Mouse (Mus musculus) limb, embryonic 13.5 days (tissue): Measurements from ENCODE around the gene Hs3st6. TPM values are rescaled to one million over a fixed set of nuclear protein-coding genes. Genes with fewer than 3 reads are reported as not detected.

Experiments
- ATAC-seq: fragments of 200-750 bp; cut with Nextera tagmentation; 2 replicates; pipeline ENCODE4 v1.8.0; 2017; ENCODE audit warnings: low read depth, moderate number of reproducible peaks, moderate TSS enrichment; ENCODE audit not compliant: low FRiP score
- H3K27ac ChIP-seq: fragments of 300-500 bp; sonication (generic); 2 replicates; pipeline ENCODE4 v1.5.1; 2015; ENCODE audit warnings: inconsistent platforms, mild to moderate bottlenecking, moderate library complexity
- H3K27me3 ChIP-seq: fragments of 300-500 bp; sonication (generic); 2 replicates; pipeline ENCODE4 v1.6.1; 2015; ENCODE audit warnings: mild to moderate bottlenecking, inconsistent platforms
- H3K36me3 ChIP-seq: fragments of 300-500 bp; sonication (generic); 2 replicates; pipeline ENCODE4 v1.6.1; 2015; ENCODE audit warnings: inconsistent platforms, mild to moderate bottlenecking, moderate library complexity
- H3K4me1 ChIP-seq: fragments of 300-500 bp; sonication (generic); 2 replicates; pipeline ENCODE4 v1.6.1; 2015; ENCODE audit warnings: inconsistent platforms
- H3K4me2 ChIP-seq: fragments of 300-500 bp; sonication (generic); replicated peaks from 2 replicates; pipeline ENCODE4 v1.6.1; 2015; ENCODE audit warnings: inconsistent platforms, mild to moderate bottlenecking, moderate library complexity
- H3K4me3 ChIP-seq: fragments of 300-500 bp; sonication (generic); 2 replicates; pipeline ENCODE4 v1.5.1; 2015; ENCODE audit warnings: moderate library complexity, mild to moderate bottlenecking, inconsistent platforms
- H3K9ac ChIP-seq: fragments of 300-500 bp; sonication (generic); 2 replicates; pipeline ENCODE4 v1.6.1; 2015; ENCODE audit warnings: mild to moderate bottlenecking, inconsistent platforms
- H3K9me3 ChIP-seq: fragments of 300-500 bp; sonication (generic); 2 replicates; pipeline ENCODE4 v1.6.1; 2016; ENCODE audit warnings: inconsistent platforms
- WGBS: fragments of 180-500 bp; shearing (Covaris S2); methylation state at CpG from one replicate; pipeline ENCODE4 v1.1.7; 2015; 5-methylcytosine and 5-hydroxymethylcytosine counted together
- polyA plus RNA-seq: library from polyadenylated mRNA; unstranded; fragments of >200 nt; fragmentation: Nextera tagmentation; extraction: Ambion mirVana; gene quantifications from 2 replicates; pipeline ENCODE4 v1.2.1, GENCODE M21; 2015

Gene Hs3st6
- polyA plus RNA-seq, 1 experiment from 2014 or later: 3.7 TPM

DNA sequence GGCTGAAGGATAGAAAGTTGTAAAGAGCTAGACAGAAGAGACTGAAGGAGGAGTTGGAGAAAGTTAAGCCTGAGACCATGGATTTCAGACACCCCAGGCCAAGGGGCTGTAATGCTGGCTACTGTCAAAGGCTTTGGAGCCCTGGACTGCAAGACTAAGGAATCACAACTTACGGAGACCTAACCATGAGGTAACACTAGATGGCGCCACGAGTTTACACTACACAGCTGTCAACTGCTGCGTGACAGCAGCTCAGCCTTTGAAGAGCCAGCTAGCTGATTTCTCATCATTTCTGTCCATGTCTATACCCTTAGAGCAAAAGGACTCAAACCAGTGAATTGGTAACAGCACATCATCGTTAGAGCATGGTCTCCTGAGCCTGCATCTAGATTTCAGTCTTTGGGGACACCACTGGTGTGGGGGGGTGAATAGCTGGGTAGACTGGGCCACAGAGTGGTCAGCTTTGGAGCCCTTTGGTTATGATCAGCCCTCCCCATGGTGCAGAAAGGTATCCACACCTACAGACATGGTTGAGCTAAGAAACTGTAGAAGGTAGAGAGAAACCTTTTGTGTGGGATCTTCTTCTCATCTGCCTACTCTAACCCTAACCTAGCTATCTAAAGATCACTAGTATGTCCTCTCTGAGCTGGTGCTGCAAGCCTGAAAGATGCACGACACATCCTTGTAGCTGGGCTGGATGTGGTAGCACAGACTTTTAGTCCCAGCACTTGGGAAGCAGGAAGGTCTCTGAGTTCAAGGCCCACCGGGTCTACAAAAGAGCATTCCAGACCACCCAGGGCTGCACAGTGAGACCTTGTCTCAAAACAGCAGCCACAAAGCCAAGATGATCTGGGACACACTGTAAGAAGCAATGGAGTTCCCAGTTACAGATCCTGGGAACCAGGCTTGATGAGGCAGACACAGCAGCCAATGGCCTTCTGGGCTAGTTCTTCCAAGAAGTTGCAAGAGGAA, 7.0 kb upstream of the Hs3st6 start:
- ATAC-seq: peak; percentile 55; the same call in 1 of the 2 replicates
- H3K36me3 ChIP-seq: peaks cover 15% of the 10 kb centered on the region; the same call in 1 of the 2 replicates
- peaks cover 12% of the 10 kb centered on the region for H3K4me1 ChIP-seq

GRCm38 (mm10) chr17:24746986-24747385, 5.8 kb upstream of the Hs3st6 start:
- H3K27ac ChIP-seq: no peak overlapping the region

More for the DNA sequence above, 7.0 kb upstream of the Hs3st6 start:
- H3K4me2 ChIP-seq: no peak overlapping the region
- peaks cover 11% of the 10 kb centered on the region for H3K27me3 ChIP-seq
- H3K4me3 ChIP-seq: no peak overlapping the region
- no peak overlapping the region for H3K9ac ChIP-seq
- no peak overlapping the region for H3K27ac ChIP-seq
- 21% methylated on average over 7 of the region's 7 CpGs for WGBS
- no peaks in the 10 kb centered on the region for H3K9me3 ChIP-seq

DNA sequence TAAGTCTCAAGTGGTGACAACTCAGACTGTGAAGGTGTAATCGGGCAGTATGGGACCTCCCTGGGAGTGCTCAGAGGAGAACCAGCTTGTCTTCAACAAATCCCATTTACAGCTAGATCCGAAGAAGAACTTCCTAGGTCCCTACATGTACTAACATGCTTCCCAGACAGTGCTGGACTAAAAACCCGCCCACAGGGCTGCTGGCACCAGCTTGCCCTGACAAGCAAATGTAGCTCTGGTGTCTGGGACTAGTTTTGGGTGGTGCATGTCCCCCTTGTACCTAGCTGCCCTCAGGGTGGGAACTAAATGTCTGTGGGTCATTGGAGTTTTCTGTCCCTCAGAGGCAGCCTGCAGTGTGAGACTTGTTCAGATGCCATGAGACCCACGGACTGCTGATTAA, 1.3 kb upstream of the Hs3st6 start:
- no peaks in the 10 kb centered on the region for H3K9me3 ChIP-seq
- H3K4me3 ChIP-seq: no peak overlapping the region
- 21% methylated on average over 4 of the region's 4 CpGs for WGBS
- H3K4me1 ChIP-seq: peaks cover 32% of the 10 kb centered on the region
- peaks cover 62% of the 10 kb centered on the region for H3K27me3 ChIP-seq
- no peaks in the 10 kb centered on the region for H3K36me3 ChIP-seq
- H3K27ac ChIP-seq: no peak overlapping the region
- ATAC-seq: no peak
- H3K9ac ChIP-seq: no peak overlapping the region
- H3K4me2 ChIP-seq: no peak overlapping the region

More at GRCm38 (mm10) chr17:24746986-24747385, 5.8 kb upstream of the Hs3st6 start:
- Histone ChIP-seq H3K4me2 (no peak overlapping the region), H3K9ac (peak overlapping the region; percentile 13; the same call in 1 of the 2 replicates), H3K27me3 (peaks cover 22% of the 10 kb centered on the region), H3K9me3 (no peaks in the 10 kb centered on the region), H3K4me3 (no peak overlapping the region), H3K4me1 (peaks cover 12% of the 10 kb centered on the region), H3K36me3 (peaks cover 10% of the 10 kb centered on the region; the same call in 1 of the 2 replicates)
- 0 out of 2 replicates have a peak, but pooled peaks have one; percentile 20 for ATAC-seq
- 35% methylated on average over 4 of the region's 4 CpGs for WGBS

- H3K4me1 ChIP-seq: peaks cover 35% of the 10 kb centered on the region
These were observed 4.6 kb downstream of the Hs3st6 start for GRCm38 (mm10) chr17:24757394-24757793.

GRCm38 (mm10) chr17:24761121-24761520, 8.3 kb downstream of the Hs3st6 start:
- no peak overlapping the region for H3K4me3 ChIP-seq
- no peaks in the 10 kb centered on the region for H3K9me3 ChIP-seq
- no peak overlapping the region; the same call in 1 of the 2 replicates for H3K27ac ChIP-seq
- 13% methylated on average over 5 of the region's 5 CpGs for WGBS
- H3K4me1 ChIP-seq: peaks cover 21% of the 10 kb centered on the region
- no peaks in the 10 kb centered on the region for H3K36me3 ChIP-seq
- no peaks in the 10 kb centered on the region for H3K27me3 ChIP-seq
- no peak overlapping the region for H3K9ac ChIP-seq
- ATAC-seq: peak; percentile 28; the same call in 1 of the 2 replicates
- H3K4me2 ChIP-seq: no peak overlapping the region

More at GRCm38 (mm10) chr17:24757394-24757793, 4.6 kb downstream of the Hs3st6 start:
- H3K27me3 ChIP-seq: peaks cover 36% of the 10 kb centered on the region
- no peak overlapping the region for H3K4me3 ChIP-seq
- no peaks in the 10 kb centered on the region for H3K9me3 ChIP-seq
- WGBS: 79% methylated on average over 1 of the region's 1 CpGs
- no peak overlapping the region for H3K4me2 ChIP-seq
- H3K9ac ChIP-seq: no peak overlapping the region
- H3K36me3 ChIP-seq: no peaks in the 10 kb centered on the region
- ATAC-seq: no peak
- no peak overlapping the region for H3K27ac ChIP-seq

GRCm38 (mm10) chr17:24765016-24765905, 12.5 kb downstream of the Hs3st6 start:
- WGBS: 49% methylated on average over 21 of the region's 22 CpGs
- H3K4me2 ChIP-seq: peak overlapping the region; percentile 16

DNA sequence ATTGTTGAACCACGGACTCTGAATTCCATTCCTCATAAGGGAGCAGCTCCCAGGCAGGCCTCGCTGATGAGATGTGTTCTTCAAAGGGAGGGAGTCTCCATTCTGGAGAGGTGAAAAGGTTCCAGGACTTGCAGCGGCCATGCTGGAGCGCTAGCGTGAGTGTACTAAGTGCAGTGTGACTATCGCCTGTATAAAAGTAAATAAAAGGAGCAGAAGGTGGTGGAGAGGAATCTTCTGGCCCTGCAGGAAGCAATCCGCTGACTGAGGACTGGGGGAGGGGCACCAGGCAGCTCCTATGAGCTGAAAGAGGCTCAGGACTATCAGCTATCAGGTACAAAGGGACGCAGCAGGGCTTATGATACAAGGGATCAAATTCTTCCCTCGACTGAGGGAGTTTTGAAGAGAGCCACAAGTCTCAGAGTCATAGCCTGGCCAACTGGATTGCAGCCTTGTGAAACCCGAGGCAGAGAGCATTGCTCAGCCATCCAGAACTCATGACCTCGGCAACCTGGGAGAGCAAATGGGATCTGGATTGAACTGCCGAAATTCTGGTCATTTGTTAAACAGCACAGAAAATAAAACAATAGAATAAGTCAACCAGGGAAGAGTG, 13.6 kb downstream of the Hs3st6 start:
- Histone ChIP-seq H3K4me2 (no peak overlapping the region), H3K9me3 (no peaks in the 10 kb centered on the region), H3K9ac (no peak overlapping the region), H3K36me3 (no peaks in the 10 kb centered on the region), H3K27me3 (no peaks in the 10 kb centered on the region), H3K27ac (no peak overlapping the region), H3K4me1 (peaks cover 20% of the 10 kb centered on the region), H3K4me3 (no peak overlapping the region)
- 33% methylated on average over 12 of the region's 12 CpGs for whole genome bisulfite sequencing
- no peak for ATAC-seq

More at GRCm38 (mm10) chr17:24765016-24765905, 12.5 kb downstream of the Hs3st6 start:
- Histone ChIP-seq H3K27me3 (no peaks in the 10 kb centered on the region), H3K36me3 (no peaks in the 10 kb centered on the region), H3K4me3 (no peak overlapping the region), H3K9me3 (no peaks in the 10 kb centered on the region), H3K4me1 (peaks cover 28% of the 10 kb centered on the region), H3K9ac (no peak overlapping the region), H3K27ac (no peak overlapping the region)
- no peak for ATAC-seq

DNA sequence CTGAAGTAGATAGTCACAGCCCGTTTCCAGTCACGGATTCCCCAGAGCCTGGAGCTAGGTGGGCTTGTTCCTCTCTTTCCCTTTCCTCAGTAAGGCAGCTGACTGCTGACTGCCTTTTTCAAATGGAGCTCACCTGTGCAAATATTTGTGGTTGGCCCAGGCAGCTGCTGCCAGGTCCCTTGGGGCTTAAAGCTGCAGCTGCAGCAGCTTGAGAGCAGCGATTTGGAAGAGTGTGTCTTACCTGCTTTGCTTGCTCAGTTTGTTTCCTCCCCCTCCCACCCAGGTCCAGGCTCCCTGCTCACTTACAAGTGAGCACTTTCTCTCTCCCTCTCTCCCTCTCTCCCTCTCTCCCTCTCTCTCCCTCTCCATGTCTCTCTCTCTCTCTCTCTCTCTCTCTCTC, 16.4 kb downstream of the Hs3st6 start:
- WGBS: 26% methylated on average over 3 of the region's 3 CpGs

DNA sequence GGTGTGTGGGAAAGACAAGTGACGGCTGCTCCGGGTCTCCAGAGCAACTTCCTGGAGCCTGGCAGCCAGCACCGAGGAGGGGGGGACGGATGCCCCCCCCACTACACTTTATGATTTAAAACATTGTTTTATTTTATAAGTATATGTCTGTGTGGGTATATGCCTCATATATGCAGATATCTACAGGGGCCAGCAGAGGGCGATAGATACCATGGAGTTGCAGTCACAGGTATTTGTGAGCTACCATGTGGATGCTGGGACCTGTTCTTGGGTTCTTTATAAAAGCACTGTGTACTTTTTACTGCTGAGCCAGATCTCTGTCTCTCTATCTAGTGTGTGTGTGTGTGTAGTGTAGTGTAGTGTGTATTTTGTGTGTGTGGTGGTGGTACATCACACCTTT, 20.5 kb downstream of the Hs3st6 start:
- Histone ChIP-seq H3K9ac (no peak overlapping the region), H3K36me3 (no peaks in the 10 kb centered on the region), H3K4me3 (no peak overlapping the region), H3K27ac (no peak overlapping the region), H3K4me1 (peaks cover 10% of the 10 kb centered on the region), H3K9me3 (0 out of 2 replicates have a peak, but pooled peaks cover 4% of the 10 kb centered on the region), H3K4me2 (no peak overlapping the region), H3K27me3 (no peaks in the 10 kb centered on the region)
- 83% methylated on average over 5 of the region's 5 CpGs for WGBS
- no peak for ATAC-seq

More for the DNA sequence above, 16.4 kb downstream of the Hs3st6 start:
- Histone ChIP-seq H3K4me3 (no peak overlapping the region), H3K9me3 (0 out of 2 replicates have a peak, but pooled peaks cover 4% of the 10 kb centered on the region), H3K36me3 (no peaks in the 10 kb centered on the region), H3K4me2 (no peak overlapping the region), H3K27ac (no peak overlapping the region), H3K9ac (no peak overlapping the region), H3K27me3 (no peaks in the 10 kb centered on the region), H3K4me1 (peaks cover 10% of the 10 kb centered on the region)
- no peak for ATAC-seq

GRCm38 (mm10) chr17:24775173-24775572, 22.4 kb downstream of the Hs3st6 start:
- no peak overlapping the region for H3K4me2 ChIP-seq
- 85% methylated on average over 8 of the region's 8 CpGs for WGBS

GRCm38 (mm10) chr17:24777073-24777472, 24.3 kb downstream of the Hs3st6 start:
- Histone ChIP-seq H3K9ac (no peak overlapping the region), H3K4me1 (no peaks in the 10 kb centered on the region), H3K36me3 (no peaks in the 10 kb centered on the region), H3K27ac (no peak overlapping the region), H3K4me3 (no peak overlapping the region), H3K9me3 (0 out of 2 replicates have a peak, but pooled peaks cover 4% of the 10 kb centered on the region), H3K27me3 (no peaks in the 10 kb centered on the region), H3K4me2 (no peak overlapping the region)
- ATAC-seq: no peak
- 77% methylated on average over 2 of the region's 2 CpGs for WGBS

More at GRCm38 (mm10) chr17:24775173-24775572, 22.4 kb downstream of the Hs3st6 start:
- Histone ChIP-seq H3K4me3 (no peak overlapping the region), H3K4me1 (no peaks in the 10 kb centered on the region), H3K9ac (no peak overlapping the region), H3K27me3 (no peaks in the 10 kb centered on the region), H3K36me3 (no peaks in the 10 kb centered on the region), H3K27ac (no peak overlapping the region), H3K9me3 (0 out of 2 replicates have a peak, but pooled peaks cover 4% of the 10 kb centered on the region)
- ATAC-seq: no peak
